Mouse (Mus musculus) embryonic facial prominence, embryonic 13.5 days (tissue): ENCODE data around the gene Hoxd10. TPM values are rescaled to one million over a fixed set of nuclear protein-coding genes. Genes with fewer than 3 reads are reported as not detected.

ENCODE experiments used
- ATAC-seq: fragments of 200-750 bp; cut with Nextera tagmentation; 2 replicates; pipeline ENCODE4 v1.8.0; 2017; ENCODE audit warnings: low read depth; ENCODE audit not compliant: insufficient number of reproducible peaks, insufficient read depth, low FRiP score, low TSS enrichment
- H3K27ac ChIP-seq: fragments of 300-500 bp; sonication (generic); 2 replicates; pipeline ENCODE4 v1.5.1; 2015; ENCODE audit warnings: moderate library complexity, mild to moderate bottlenecking, inconsistent platforms
- H3K27me3 ChIP-seq: fragments of 300-500 bp; sonication (generic); 2 replicates; pipeline ENCODE4 v1.6.1; 2015; ENCODE audit warnings: mild to moderate bottlenecking, inconsistent platforms
- H3K36me3 ChIP-seq: fragments of 300-500 bp; sonication (generic); 2 replicates; pipeline ENCODE4 v1.6.1; 2015; ENCODE audit warnings: mild to moderate bottlenecking, inconsistent platforms
- H3K4me1 ChIP-seq: fragments of 300-500 bp; sonication (generic); 2 replicates; pipeline ENCODE4 v1.6.1; 2015; ENCODE audit warnings: inconsistent platforms
- H3K4me2 ChIP-seq: fragments of 300-500 bp; sonication (generic); 2 replicates; pipeline ENCODE4 v1.6.1; 2015; ENCODE audit warnings: moderate library complexity, mild to moderate bottlenecking, inconsistent platforms
- H3K4me3 ChIP-seq: fragments of 300-500 bp; sonication (generic); 2 replicates; pipeline ENCODE4 v1.5.1; 2015; ENCODE audit warnings: mild to moderate bottlenecking, inconsistent platforms
- H3K9ac ChIP-seq: fragments of 300-500 bp; sonication (generic); 2 replicates; pipeline ENCODE4 v1.6.1; 2015; ENCODE audit warnings: mild to moderate bottlenecking, inconsistent platforms
- H3K9me3 ChIP-seq: fragments of 300-500 bp; sonication (generic); 2 replicates; pipeline ENCODE4 v1.6.1; 2016; ENCODE audit warnings: inconsistent platforms
- WGBS: fragments of 180-500 bp; shearing (Covaris S2); methylation state at CpG from one replicate; pipeline ENCODE4 v1.1.7; 2015; ENCODE audit warnings: mixed read lengths; 5-methylcytosine and 5-hydroxymethylcytosine counted together
- polyA plus RNA-seq: library from polyadenylated mRNA; unstranded; fragments of >200 nt; fragmentation: Nextera tagmentation; extraction: Ambion mirVana; gene quantifications from 2 replicates; pipeline ENCODE4 v1.2.1, GENCODE M21; 2015

The Hoxd10 gene
- polyA plus RNA-seq, 1 experiment from 2014 or later = 0.14 TPM

GRCm38 (mm10) chr2:74710929-74711543, 19.3 kb downstream of the Hoxd10 start:
- Histone ChIP-seq H3K9ac (no peak overlapping the region), H3K27me3 (peaks cover 99% of the 10 kb centered on the region), H3K4me1 (peaks cover 16% of the 10 kb centered on the region), H3K9me3 (no peaks in the 10 kb centered on the region), H3K4me2 (no peak overlapping the region), H3K27ac (no peak overlapping the region), H3K36me3 (no peaks in the 10 kb centered on the region), H3K4me3 (no peak overlapping the region)
- under 1% methylated on average over 16 of the region's 16 CpGs for WGBS
- ATAC-seq = no peak

- ATAC-seq = no peak; the same call in 1 of the 2 replicates
- Histone ChIP-seq H3K4me3 (peak within 1 kb of the TSS; percentile 35), H3K36me3 (no peaks in the 10 kb centered on the region), H3K4me2 (peak within 1 kb of the TSS; percentile 53), H3K4me1 (peaks cover 19% of the 10 kb centered on the region), H3K27me3 (peaks cover 99% of the 10 kb centered on the region), H3K27ac (no peak within 1 kb of the TSS), H3K9me3 (no peaks in the 10 kb centered on the region), H3K9ac (peak within 1 kb of the TSS; percentile 46)
- under 1% methylated on average over 65 of the region's 65 CpGs for WGBS
Measured at GRCm38 (mm10) chr2:74711721-74712621, 20.2 kb downstream of the Hoxd10 start, which contains the start of the genes Hoxd3 and Hoxd4. Gene Hoxd3, plus strand, starts transcription at chr2:74711927. Gene Hoxd4, plus strand, starts transcription at chr2:74711929.

GRCm38 (mm10) chr2:74713239-74714150, 21.8 kb downstream of the Hoxd10 start:
- no peak overlapping the region for H3K4me3 ChIP-seq
- no peak overlapping the region for H3K9ac ChIP-seq
- H3K27ac ChIP-seq = no peak overlapping the region
- H3K9me3 ChIP-seq = no peaks in the 10 kb centered on the region
- H3K27me3 ChIP-seq = peaks cover 100% of the 10 kb centered on the region
- H3K36me3 ChIP-seq = no peaks in the 10 kb centered on the region
- H3K4me1 ChIP-seq = peaks cover 19% of the 10 kb centered on the region
- 4% methylated on average over 19 of the region's 19 CpGs for WGBS
- no peak overlapping the region for H3K4me2 ChIP-seq
- no peak for ATAC-seq

- Histone ChIP-seq H3K9me3 (no peaks in the 10 kb centered on the region), H3K9ac (no peak overlapping the region), H3K4me3 (no peak overlapping the region), H3K27me3 (peaks cover 100% of the 10 kb centered on the region), H3K27ac (no peak overlapping the region), H3K4me2 (no peak overlapping the region), H3K4me1 (peaks cover 19% of the 10 kb centered on the region), H3K36me3 (no peaks in the 10 kb centered on the region)
- no peak for ATAC-seq
- 4% methylated on average over 18 of the region's 18 CpGs for WGBS
Measured at GRCm38 (mm10) chr2:74714156-74714789, 22.5 kb downstream of the Hoxd10 start.

GRCm38 (mm10) chr2:74714881-74715280, 23.2 kb downstream of the Hoxd10 start:
- Histone ChIP-seq H3K27me3 (peaks cover 100% of the 10 kb centered on the region), H3K36me3 (no peaks in the 10 kb centered on the region), H3K4me3 (0 out of 2 replicates have a peak overlapping the region, but pooled peaks have one; percentile 3)

GRCm38 (mm10) chr2:74715504-74716241, 23.9 kb downstream of the Hoxd10 start:
- Histone ChIP-seq H3K27ac (no peak overlapping the region), H3K27me3 (peaks cover 100% of the 10 kb centered on the region), H3K36me3 (no peaks in the 10 kb centered on the region), H3K9ac (no peak overlapping the region), H3K4me1 (peaks cover 19% of the 10 kb centered on the region), H3K4me3 (peak overlapping the region; percentile 33), H3K9me3 (no peaks in the 10 kb centered on the region), H3K4me2 (peak overlapping the region; percentile 61)
- peak; percentile 77; the same call in 1 of the 2 replicates for ATAC-seq
- WGBS = 3% methylated on average over 26 of the region's 26 CpGs

More at GRCm38 (mm10) chr2:74714881-74715280, 23.2 kb downstream of the Hoxd10 start:
- under 1% methylated on average over 14 of the region's 14 CpGs for WGBS
- peak overlapping the region; percentile 9; the same call in 1 of the 2 replicates for H3K4me2 ChIP-seq
- no peak overlapping the region for H3K27ac ChIP-seq
- H3K9me3 ChIP-seq = no peaks in the 10 kb centered on the region
- ATAC-seq = no peak
- H3K4me1 ChIP-seq = peaks cover 19% of the 10 kb centered on the region
- H3K9ac ChIP-seq = no peak overlapping the region

- ATAC-seq = no peak
- WGBS = 9% methylated on average over 2 of the region's 2 CpGs
- peaks cover 6% of the 10 kb centered on the region; the same call in 1 of the 2 replicates for H3K4me1 ChIP-seq
Measured at GRCm38 (mm10) chr2:74720384-74720783, 28.7 kb downstream of the Hoxd10 start.

GRCm38 (mm10) chr2:74720955-74721491, 29.3 kb downstream of the Hoxd10 start:
- 5% methylated on average over 5 of the region's 5 CpGs for WGBS
- no peaks in the 10 kb centered on the region for H3K9me3 ChIP-seq
- no peak for ATAC-seq
- no peak overlapping the region for H3K4me3 ChIP-seq
- peaks cover 100% of the 10 kb centered on the region for H3K27me3 ChIP-seq
- H3K4me1 ChIP-seq = peaks cover 3% of the 10 kb centered on the region; the same call in 1 of the 2 replicates
- no peaks in the 10 kb centered on the region for H3K36me3 ChIP-seq
- no peak overlapping the region for H3K27ac ChIP-seq
- H3K9ac ChIP-seq = no peak overlapping the region
- H3K4me2 ChIP-seq = no peak overlapping the region

More at GRCm38 (mm10) chr2:74720384-74720783, 28.7 kb downstream of the Hoxd10 start:
- H3K4me2 ChIP-seq = no peak overlapping the region
- peaks cover 100% of the 10 kb centered on the region for H3K27me3 ChIP-seq
- no peak overlapping the region for H3K9ac ChIP-seq
- no peaks in the 10 kb centered on the region for H3K9me3 ChIP-seq
- H3K27ac ChIP-seq = no peak overlapping the region
- H3K36me3 ChIP-seq = no peaks in the 10 kb centered on the region
- no peak overlapping the region for H3K4me3 ChIP-seq

GRCm38 (mm10) chr2:74721882-74722281, 30.2 kb downstream of the Hoxd10 start:
- no peak overlapping the region for H3K4me2 ChIP-seq
- H3K27ac ChIP-seq = no peak overlapping the region
- H3K9me3 ChIP-seq = no peaks in the 10 kb centered on the region
- 10% methylated on average over 6 of the region's 6 CpGs for WGBS
- ATAC-seq = no peak
- H3K36me3 ChIP-seq = no peaks in the 10 kb centered on the region
- H3K27me3 ChIP-seq = peaks cover 100% of the 10 kb centered on the region
- no peak overlapping the region for H3K4me3 ChIP-seq
- H3K4me1 ChIP-seq = no peaks in the 10 kb centered on the region
- no peak overlapping the region for H3K9ac ChIP-seq

GRCm38 (mm10) chr2:74722949-74723348, 31.2 kb downstream of the Hoxd10 start:
- H3K4me2 ChIP-seq = no peak overlapping the region
- H3K4me1 ChIP-seq = peaks cover 5% of the 10 kb centered on the region
- no peak overlapping the region for H3K4me3 ChIP-seq
- no peak for ATAC-seq
- H3K27me3 ChIP-seq = peaks cover 100% of the 10 kb centered on the region
- H3K9ac ChIP-seq = no peak overlapping the region
- H3K36me3 ChIP-seq = no peaks in the 10 kb centered on the region
- no peaks in the 10 kb centered on the region for H3K9me3 ChIP-seq
- H3K27ac ChIP-seq = no peak overlapping the region
- 5% methylated on average over 8 of the region's 8 CpGs for WGBS
